In the genomic region with DNA sequence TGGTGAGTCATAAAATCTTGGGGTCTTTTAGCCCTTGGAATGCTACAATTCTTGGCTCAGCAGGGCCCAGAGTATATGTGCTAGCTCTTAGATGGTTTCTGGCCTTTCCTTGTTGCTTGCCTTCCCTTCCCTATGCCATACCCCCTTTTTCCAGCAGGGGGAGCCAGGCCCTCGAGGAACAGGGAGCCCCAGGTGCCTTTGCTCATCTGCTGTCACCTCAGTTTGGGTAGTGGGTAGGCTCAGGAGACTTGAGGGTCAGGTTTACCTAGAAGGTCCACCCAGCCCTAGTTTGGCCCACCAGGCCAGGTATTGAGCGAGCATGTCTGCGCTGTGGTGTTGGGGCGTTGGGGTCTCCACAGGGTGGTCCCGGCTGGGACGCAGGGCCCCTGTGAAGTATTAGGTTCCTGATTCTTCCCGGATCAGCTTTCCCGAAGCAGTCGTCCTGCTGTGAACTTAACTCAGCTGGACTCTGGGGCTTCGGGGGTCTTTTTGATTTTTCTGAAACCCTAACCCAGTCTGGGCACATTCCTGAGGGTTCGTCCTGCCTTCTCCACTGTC, we compare ENCODE assay signal across 8 mouse cellular contexts. TPM values are rescaled to one million over a fixed set of nuclear protein-coding genes. Genes with fewer than 3 reads are reported as not detected.
DNase-seq lines count a peak whose midpoint lies in the region; ATAC-seq lines count a peak whose summit lies in the region.

No protein-coding gene starts in this region.

- no peak for ATAC-seq in hindbrain, embryonic 12.5 days (ENCODE audit: low FRiP score)

- H3K4me2 ChIP-seq in hindbrain, embryonic 12.5 days (replicated peaks), result peak overlapping the region; percentile 9; the same call in 1 of the 2 replicates

- H3K9ac ChIP-seq in hindbrain, embryonic 12.5 days, result no peak overlapping the region

- H3K27ac ChIP-seq in hindbrain, embryonic 12.5 days, result no peak overlapping the region

- H3K9me3 ChIP-seq in hindbrain, embryonic 12.5 days (replicated peaks), result peaks cover 5% of the 10 kb centered on the region; the same call in 1 of the 2 replicates

- peaks cover 10% of the 10 kb centered on the region for H3K36me3 ChIP-seq in hindbrain, embryonic 12.5 days

- H3K4me1 ChIP-seq in hindbrain, embryonic 12.5 days, result peaks cover 28% of the 10 kb centered on the region

- peak; percentile 70 for DNase-seq in Muller cell, postnatal 12 days (ENCODE audit: inconsistent ontology term)
- peak; percentile 86 for DNase-seq in cerebellum, adult 8-10 months
- DNase-seq in frontal cortex, adult 2 months (ENCODE audit: extremely low spot score in 1 of 2, low spot score in 1 of 2), result peak; percentile 57 to 96
- peak; percentile 90 to 92 for DNase-seq in layer of hippocampus, postnatal 14 days (ENCODE audit: low spot score in 2 of 2)
- DNase-seq in lung, postnatal 25 days (ENCODE audit: low spot score), result peak; percentile 61
- DNase-seq in right cerebral cortex, postnatal 14 days, result peak; percentile 93
- peak; percentile 81 for DNase-seq in urinary bladder, postnatal 25 days (ENCODE audit: low spot score)

- WGBS in hindbrain, embryonic 12.5 days, result 25% methylated on average over 11 of the region's 11 CpGs

- H3K27me3 ChIP-seq in hindbrain, embryonic 12.5 days, result no peaks in the 10 kb centered on the region

- no peak overlapping the region for H3K4me3 ChIP-seq in hindbrain, embryonic 12.5 days

RNA-seq across cellular contexts. Expression of a gene that starts 26.6 kb away (rescaled TPM):
- polyA plus RNA-seq in frontal cortex, adult 2 months (2012; rRNA removed), result 0.08 and 0.12 TPM in 2 replicates
- 0.06 TPM in 1 of 2 replicates, not detected in the other for polyA plus RNA-seq in hindbrain, embryonic 12.5 days (2016; fragmentation: Nextera tagmentation; extraction: Ambion mirVana)
- total RNA-seq in layer of hippocampus, postnatal 14 days (2021), result under 1 TPM; 0.18 to 0.24 TPM

RNA-seq across cellular contexts. Expression of a gene that starts 38.8 kb away (rescaled TPM):
- not detected in 2 replicates for polyA plus RNA-seq in frontal cortex, adult 2 months (2012; rRNA removed)
- not detected in 2 replicates for polyA plus RNA-seq in hindbrain, embryonic 12.5 days (2016; fragmentation: Nextera tagmentation; extraction: Ambion mirVana)
- not detected for total RNA-seq in layer of hippocampus, postnatal 14 days (2021)

RNA-seq across cellular contexts. Expression of a gene that starts 46.5 kb away (rescaled TPM):
- polyA plus RNA-seq in frontal cortex, adult 2 months (2012; rRNA removed), result 69.2 and 76.0 TPM in 2 replicates
- polyA plus RNA-seq in hindbrain, embryonic 12.5 days (2016; fragmentation: Nextera tagmentation; extraction: Ambion mirVana), result 118 and 122 TPM in 2 replicates
- total RNA-seq in layer of hippocampus, postnatal 14 days (2021), result 100 to 1,000 TPM; 109 to 114 TPM
